Mouse (Mus musculus): ENCODE measurements around the gene Hoxb1. TPM values are rescaled to one million over a fixed set of nuclear protein-coding genes. Genes with fewer than 3 reads are reported as not detected.

Gene Hoxb1
- total and polyA plus RNA-seq, 3 experiments, result not detected

- Histone ChIP-seq H3K36me3 (ENCODE audit: control insufficient read depth, insufficient read depth, low read length) (no peaks in the 10 kb centered on the region), H3K4me1 (ENCODE audit: control insufficient read depth, insufficient read depth, low read length) (no peaks in the 10 kb centered on the region), H3K4me3 (no peak overlapping the region), H3K9ac (ENCODE audit: low read depth, low read length) (no peak overlapping the region), H3K27ac (no peak overlapping the region), H3K79me2 (replicated peaks; ENCODE audit: control insufficient read depth, insufficient read depth, low read length) (no peaks in the 10 kb centered on the region), H3K27me3 (ENCODE audit: control insufficient read depth, insufficient read depth, low read length) (peaks cover 19% of the 10 kb centered on the region)
- intact Hi-C loops (cut with DNase I), result no loop called here
- no peak for DNase-seq
- TF ChIP-seq POLR2A (IDR thresholded peaks at IDR 0.05; ENCODE audit: insufficient read depth, low read depth, low read length) (no peak), CTCF (IDR thresholded peaks at IDR 0.05) (no peak), EP300 (IDR thresholded peaks at IDR 0.05; ENCODE audit: insufficient read depth, low read depth, low read length) (no peak)
- 22% methylated on average over 8 of the region's 8 CpGs for WGBS
Observed at GRCm38 (mm10) chr11:96328605-96329004, 36.9 kb upstream of the Hoxb1 start.

- Histone ChIP-seq H3K4me1 (ENCODE audit: control insufficient read depth, insufficient read depth, low read length) (no peaks in the 10 kb centered on the region), H3K27ac (no peak overlapping the region), H3K27me3 (ENCODE audit: control insufficient read depth, insufficient read depth, low read length) (peaks cover 15% of the 10 kb centered on the region), H3K79me2 (replicated peaks; ENCODE audit: control insufficient read depth, insufficient read depth, low read length) (no peaks in the 10 kb centered on the region), H3K9ac (ENCODE audit: low read depth, low read length) (no peak overlapping the region), H3K4me3 (no peak overlapping the region), H3K36me3 (ENCODE audit: control insufficient read depth, insufficient read depth, low read length) (no peaks in the 10 kb centered on the region)
- TF ChIP-seq CTCF (IDR thresholded peaks at IDR 0.05) (no peak), EP300 (IDR thresholded peaks at IDR 0.05; ENCODE audit: insufficient read depth, low read depth, low read length) (no peak), POLR2A (IDR thresholded peaks at IDR 0.05; ENCODE audit: insufficient read depth, low read depth, low read length) (no peak)
- no peak for DNase-seq
- intact Hi-C loops (cut with DNase I), result no loop called here
- WGBS, result 7% methylated on average over 8 of the region's 8 CpGs
Observed at GRCm38 (mm10) chr11:96332105-96332504, 33.4 kb upstream of the Hoxb1 start.

GRCm38 (mm10) chr11:96332618-96333032, 32.9 kb upstream of the Hoxb1 start:
- TF ChIP-seq CTCF (IDR thresholded peaks at IDR 0.05), result no peak
- no peak for TF ChIP-seq EP300 (IDR thresholded peaks at IDR 0.05; ENCODE audit: insufficient read depth, low read depth, low read length)
- TF ChIP-seq POLR2A (IDR thresholded peaks at IDR 0.05; ENCODE audit: insufficient read depth, low read depth, low read length), result no peak
- Histone ChIP-seq H3K27me3 (ENCODE audit: control insufficient read depth, insufficient read depth, low read length) (peaks cover 14% of the 10 kb centered on the region), H3K79me2 (replicated peaks; ENCODE audit: control insufficient read depth, insufficient read depth, low read length) (no peaks in the 10 kb centered on the region), H3K9ac (ENCODE audit: low read depth, low read length) (0 out of 2 replicates have a peak overlapping the region, but pooled peaks have one; percentile 43), H3K36me3 (ENCODE audit: control insufficient read depth, insufficient read depth, low read length) (no peaks in the 10 kb centered on the region), H3K27ac (no peak overlapping the region), H3K4me3 (no peak overlapping the region), H3K4me1 (ENCODE audit: control insufficient read depth, insufficient read depth, low read length) (no peaks in the 10 kb centered on the region)
- intact Hi-C loops (cut with DNase I), result no loop called here
- DNase-seq, result no peak
- WGBS, result 8% methylated on average over 35 of the region's 35 CpGs

- TF ChIP-seq EP300 (IDR thresholded peaks at IDR 0.05; ENCODE audit: insufficient read depth, low read depth, low read length) (no peak), CTCF (IDR thresholded peaks at IDR 0.05) (no peak), POLR2A (IDR thresholded peaks at IDR 0.05; ENCODE audit: insufficient read depth, low read depth, low read length) (no peak)
- no peak overlapping the region for H3K4me3 ChIP-seq
- H3K27ac ChIP-seq, result no peak overlapping the region
- peaks cover 14% of the 10 kb centered on the region for H3K27me3 ChIP-seq (ENCODE audit: control insufficient read depth, insufficient read depth, low read length)
- 26% methylated on average over 17 of the region's 17 CpGs for WGBS
- no peaks in the 10 kb centered on the region for H3K36me3 ChIP-seq (ENCODE audit: control insufficient read depth, insufficient read depth, low read length)
- no peak overlapping the region for H3K9ac ChIP-seq (ENCODE audit: low read depth, low read length)
- H3K79me2 ChIP-seq (replicated peaks; ENCODE audit: control insufficient read depth, insufficient read depth, low read length), result no peaks in the 10 kb centered on the region
- intact Hi-C loops (cut with DNase I), result no loop called here
- no peak for DNase-seq
- H3K4me1 ChIP-seq (ENCODE audit: control insufficient read depth, insufficient read depth, low read length), result no peaks in the 10 kb centered on the region
Observed at GRCm38 (mm10) chr11:96333241-96334001, 32.1 kb upstream of the Hoxb1 start.

GRCm38 (mm10) chr11:96334002-96334364, 31.6 kb upstream of the Hoxb1 start:
- H3K27ac ChIP-seq, result no peak overlapping the region
- DNase-seq, result no peak
- H3K9ac ChIP-seq (ENCODE audit: low read depth, low read length), result no peak overlapping the region
- TF ChIP-seq EP300 (IDR thresholded peaks at IDR 0.05; ENCODE audit: insufficient read depth, low read depth, low read length) (no peak), CTCF (IDR thresholded peaks at IDR 0.05) (no peak), POLR2A (IDR thresholded peaks at IDR 0.05; ENCODE audit: insufficient read depth, low read depth, low read length) (no peak)
- WGBS, result 31% methylated on average over 2 of the region's 2 CpGs
- H3K36me3 ChIP-seq (ENCODE audit: control insufficient read depth, insufficient read depth, low read length), result no peaks in the 10 kb centered on the region
- no peaks in the 10 kb centered on the region for H3K79me2 ChIP-seq (replicated peaks; ENCODE audit: control insufficient read depth, insufficient read depth, low read length)
- no peaks in the 10 kb centered on the region for H3K4me1 ChIP-seq (ENCODE audit: control insufficient read depth, insufficient read depth, low read length)
- intact Hi-C loops (cut with DNase I), result no loop called here
- H3K4me3 ChIP-seq, result no peak overlapping the region
- peaks cover 14% of the 10 kb centered on the region for H3K27me3 ChIP-seq (ENCODE audit: control insufficient read depth, insufficient read depth, low read length)

- Histone ChIP-seq H3K27me3 (ENCODE audit: control insufficient read depth, insufficient read depth, low read length) (peaks cover 14% of the 10 kb centered on the region), H3K4me1 (ENCODE audit: control insufficient read depth, insufficient read depth, low read length) (no peaks in the 10 kb centered on the region), H3K9ac (ENCODE audit: low read depth, low read length) (no peak overlapping the region), H3K4me3 (no peak overlapping the region), H3K79me2 (replicated peaks; ENCODE audit: control insufficient read depth, insufficient read depth, low read length) (no peaks in the 10 kb centered on the region), H3K36me3 (ENCODE audit: control insufficient read depth, insufficient read depth, low read length) (no peaks in the 10 kb centered on the region), H3K27ac (no peak overlapping the region)
- DNase-seq, result no peak
- TF ChIP-seq POLR2A (IDR thresholded peaks at IDR 0.05; ENCODE audit: insufficient read depth, low read depth, low read length), result no peak
- no peak for TF ChIP-seq EP300 (IDR thresholded peaks at IDR 0.05; ENCODE audit: insufficient read depth, low read depth, low read length)
- no peak for TF ChIP-seq CTCF (IDR thresholded peaks at IDR 0.05)
- intact Hi-C loops (cut with DNase I), result no loop called here
- WGBS, result 55% methylated on average over 3 of the region's 3 CpGs
Observed at GRCm38 (mm10) chr11:96334998-96335397, 30.6 kb upstream of the Hoxb1 start.
